Mouse (Mus musculus) ES-Bruce4 (cell line): ENCODE data around the gene Tom1l2.

Experiments used
- CTCF ChIP-seq: IDR thresholded peaks from one replicate; pipeline ENCODE4 v1.8.1; 2011; ENCODE audit warnings: low read depth, low read length
- POLR2A ChIP-seq: IDR thresholded peaks from one replicate; pipeline ENCODE4 v1.8.1; 2011; ENCODE audit warnings: low read length; ENCODE audit not compliant: insufficient read depth

DNA sequence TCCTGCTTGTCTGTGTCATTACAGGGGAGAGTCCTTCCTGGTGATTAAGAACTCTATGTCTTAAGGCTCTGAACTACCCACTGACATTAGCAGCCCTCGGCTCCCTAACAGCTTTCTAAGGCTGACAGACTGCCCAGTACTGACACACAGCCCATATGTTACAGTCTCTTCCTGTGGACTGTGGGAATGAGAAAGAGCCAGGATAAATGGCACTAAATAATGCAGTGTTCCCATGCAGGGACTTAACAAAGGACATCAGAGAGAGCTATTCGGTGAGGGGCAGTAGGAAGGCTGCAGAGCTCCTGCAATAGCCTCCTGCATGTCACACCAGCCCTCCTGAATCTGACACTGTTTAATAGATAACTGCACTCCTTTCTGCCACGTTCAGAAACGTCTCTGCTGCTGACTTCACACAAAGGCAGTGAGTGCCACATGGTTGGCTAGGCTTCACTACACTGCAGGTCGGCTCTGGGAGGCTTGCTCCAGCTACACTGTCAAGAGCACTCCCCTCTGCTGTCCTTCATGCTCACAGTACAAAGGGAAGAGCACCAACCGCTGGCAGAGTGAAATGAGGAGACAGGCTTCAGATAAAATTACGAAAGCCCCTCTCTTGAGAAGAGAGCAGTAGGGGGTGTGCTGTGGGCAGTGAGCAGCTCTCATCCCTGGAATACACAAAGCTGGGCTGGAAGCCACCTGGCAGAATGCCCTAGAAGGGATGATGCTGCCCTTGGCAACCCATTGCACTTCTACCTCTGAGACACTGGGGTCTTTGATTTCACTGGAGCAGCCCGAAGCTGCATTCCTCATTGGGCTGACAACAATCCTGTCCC, 41.5 kb downstream of the Tom1l2 start:
- TF ChIP-seq POLR2A (no peak), CTCF (no peak)
